Mouse (Mus musculus): ENCODE results near the gene Gm45213.

DNA sequence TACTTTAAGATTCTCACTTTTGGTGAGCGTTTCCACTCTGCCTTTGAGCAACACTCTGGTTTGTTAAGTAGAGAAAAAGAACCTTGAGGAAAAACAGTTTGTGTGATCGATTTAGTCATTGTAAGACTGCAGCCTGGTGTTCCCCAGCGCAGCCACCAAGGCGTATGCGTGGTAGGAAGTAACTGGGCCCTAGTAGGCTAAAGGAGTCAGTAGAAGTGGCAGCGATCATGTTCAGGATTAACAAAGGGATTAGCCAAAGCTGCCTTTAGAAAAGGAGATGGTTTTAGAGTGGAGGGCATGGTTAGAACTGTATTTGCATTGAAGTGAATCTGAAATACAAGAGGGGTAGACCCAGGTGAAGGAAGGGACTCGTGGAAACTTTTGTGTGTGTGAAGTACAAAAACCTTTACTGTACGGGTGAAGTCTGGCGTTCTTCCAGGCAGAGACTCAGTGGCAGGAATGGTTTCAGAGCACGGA, 67.3 kb downstream of the Gm45213 start:
- TF ChIP-seq CTCF (IDR thresholded peaks at IDR 0.05; ENCODE audit: low read depth) = no peak
- TF ChIP-seq EP300 (IDR thresholded peaks at IDR 0.05; ENCODE audit: low read depth) = no peak
